Mouse (Mus musculus) embryonic facial prominence, embryonic 11.5 days (tissue): Measurements from ENCODE around the gene Oasl1. TPM values are rescaled to one million over a fixed set of nuclear protein-coding genes. Genes with fewer than 3 reads are reported as not detected.

ENCODE experiments used
- ATAC-seq: fragments of 200-750 bp; cut with Nextera tagmentation; replicated peaks from 2 replicates; pipeline ENCODE4 v1.8.0; 2017; ENCODE audit warnings: low read depth; ENCODE audit not compliant: insufficient number of reproducible peaks, low FRiP score, low TSS enrichment
- DNase-seq: peaks from one replicate; pipeline ENCODE4 v3.0.0-alpha.2; 2015; ENCODE audit warnings: low spot score
- H3K27ac ChIP-seq: fragments of 300-500 bp; sonication (generic); replicated peaks from 2 replicates; pipeline ENCODE4 v1.5.1; 2014; ENCODE audit warnings: mild to moderate bottlenecking, low read depth, low read length, control low read depth
- H3K27me3 ChIP-seq: fragments of 300-500 bp; sonication (generic); 2 replicates; pipeline ENCODE4 v1.6.1; 2014; ENCODE audit warnings: mild to moderate bottlenecking, low read length, moderate library complexity, mixed read lengths; ENCODE audit not compliant: control insufficient read depth, insufficient read depth
- H3K36me3 ChIP-seq: fragments of 300-500 bp; sonication (generic); replicated peaks from 2 replicates; pipeline ENCODE4 v1.6.1; 2014; ENCODE audit warnings: low read depth, mild to moderate bottlenecking, low read length, moderate library complexity, mixed read lengths; ENCODE audit not compliant: control insufficient read depth, insufficient read depth
- H3K4me1 ChIP-seq: fragments of 300-500 bp; sonication (generic); 2 replicates; pipeline ENCODE4 v1.6.1; 2014; ENCODE audit warnings: low read length, mixed read lengths; ENCODE audit not compliant: control insufficient read depth, insufficient read depth
- H3K4me2 ChIP-seq: fragments of 300-500 bp; sonication (generic); 2 replicates; pipeline ENCODE4 v1.6.1; 2014; ENCODE audit warnings: low read depth, mild to moderate bottlenecking, control low read depth, low read length, moderate library complexity
- H3K4me3 ChIP-seq: fragments of 300-500 bp; sonication (generic); 2 replicates; pipeline ENCODE4 v1.5.1; 2014; ENCODE audit warnings: low read depth, low read length, control low read depth
- H3K9ac ChIP-seq: fragments of 300-500 bp; sonication (generic); replicated peaks from 2 replicates; pipeline ENCODE4 v1.6.1; 2014; ENCODE audit warnings: mild to moderate bottlenecking, control low read depth, low read length
- H3K9me3 ChIP-seq: fragments of 300-500 bp; sonication (generic); replicated peaks from 2 replicates; pipeline ENCODE4 v1.6.1; 2016; ENCODE audit warnings: mild to moderate bottlenecking, low read length, inconsistent platforms, mixed read lengths; ENCODE audit not compliant: control insufficient read depth
- WGBS: fragments of 180-500 bp; shearing (Covaris S2); extraction: QIAGEN DNeasy Blood & Tissue Kit; methylation state at CpG from one replicate; pipeline ENCODE4 v1.1.7; 2014; 5-methylcytosine and 5-hydroxymethylcytosine counted together
- polyA plus RNA-seq: library from polyadenylated mRNA; unstranded; fragments of >200 nt; fragmentation: Nextera tagmentation; extraction: Ambion mirVana; gene quantifications from 2 replicates; pipeline ENCODE4 v1.2.1, GENCODE M21; 2014

Gene Oasl1
- polyA plus RNA-seq, 1 experiment from 2014 or later, result 0.24 TPM

DNA sequence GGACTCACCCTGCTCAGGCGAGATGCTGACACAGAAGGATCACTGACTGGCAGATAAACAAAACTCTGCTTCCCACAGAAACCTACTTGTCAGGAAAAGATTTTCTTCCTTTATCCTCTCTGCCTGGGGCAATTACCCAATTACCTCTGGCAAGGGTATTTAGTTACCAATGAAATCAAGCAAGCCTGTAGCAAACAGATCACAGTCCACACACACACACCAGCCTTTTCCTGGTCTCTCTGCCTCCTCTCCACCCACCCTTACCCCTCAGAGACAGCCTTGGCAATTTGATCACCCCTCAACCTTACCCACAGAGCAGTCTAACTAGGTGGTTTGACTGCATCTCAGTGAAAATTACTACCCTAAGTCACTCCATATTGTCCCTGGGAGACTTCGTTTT lies 34.0 kb upstream of the Oasl1 start:
- Histone ChIP-seq H3K9ac (no peak overlapping the region), H3K27ac (no peak overlapping the region), H3K27me3 (no peaks in the 10 kb centered on the region), H3K36me3 (no peaks in the 10 kb centered on the region), H3K4me3 (no peak overlapping the region), H3K9me3 (no peaks in the 10 kb centered on the region), H3K4me1 (no peaks in the 10 kb centered on the region), H3K4me2 (no peak overlapping the region)
- no peak for ATAC-seq
- peak; percentile 20 for DNase-seq
- 46% methylated on average over 2 of the region's 2 CpGs for WGBS

DNA sequence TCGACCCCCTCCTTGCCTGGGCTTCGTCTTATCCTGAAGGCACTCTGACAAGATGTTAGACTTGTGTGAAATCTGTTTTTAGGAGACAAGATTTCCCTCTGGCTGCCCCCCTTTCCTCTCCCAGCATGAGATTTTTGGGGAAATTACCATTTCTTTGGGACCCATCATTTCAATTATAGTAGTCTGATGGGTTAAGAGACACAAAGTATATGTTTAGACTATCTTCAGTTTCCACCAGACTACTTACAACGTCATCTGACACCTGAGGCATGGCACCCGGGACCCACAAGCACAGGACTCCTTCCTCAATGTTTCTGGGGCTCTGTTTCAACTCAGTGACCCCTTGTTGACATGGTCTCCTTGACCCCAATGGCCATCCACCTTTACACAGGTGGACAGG lies 27.5 kb upstream of the Oasl1 start:
- Histone ChIP-seq H3K27ac (no peak overlapping the region), H3K4me1 (0 out of 2 replicates have a peak, but pooled peaks cover 2% of the 10 kb centered on the region), H3K27me3 (no peaks in the 10 kb centered on the region), H3K9ac (no peak overlapping the region), H3K9me3 (no peaks in the 10 kb centered on the region), H3K36me3 (no peaks in the 10 kb centered on the region), H3K4me2 (no peak overlapping the region), H3K4me3 (no peak overlapping the region)
- 81% methylated on average over 4 of the region's 4 CpGs for WGBS
- DNase-seq (no peak), ATAC-seq (no peak)

DNA sequence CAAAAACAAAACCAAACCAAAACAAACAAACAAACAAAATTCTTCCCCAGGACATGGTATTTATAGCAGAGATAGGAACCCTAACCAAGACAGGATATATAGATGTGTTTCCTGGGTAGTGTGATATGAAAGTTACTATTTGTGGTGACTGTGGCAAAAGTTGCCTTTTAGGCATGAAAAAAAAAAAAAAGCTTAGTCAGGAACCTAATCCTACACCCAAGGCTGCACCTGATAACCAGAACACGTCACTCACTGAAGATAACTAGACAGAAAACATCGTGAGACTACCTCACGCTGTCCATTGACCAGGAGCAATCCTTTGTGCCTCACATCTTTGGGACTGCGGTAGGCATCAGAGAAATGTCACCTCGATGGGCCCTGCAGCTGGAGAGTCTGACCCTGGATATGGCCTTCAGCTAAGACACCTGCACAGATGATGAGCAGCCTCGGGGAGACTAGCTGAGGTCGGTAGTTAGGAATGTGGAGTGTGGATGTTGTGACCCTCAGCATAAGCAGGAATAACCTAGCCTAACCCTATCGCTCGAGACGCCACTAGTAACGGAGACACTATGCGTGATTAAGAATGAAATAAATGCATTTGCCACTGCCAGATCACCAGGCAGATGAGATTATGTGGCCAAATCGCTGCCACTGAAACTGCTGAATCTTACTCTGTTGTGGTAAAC lies 26.2 kb upstream of the Oasl1 start, which contains the start of gene Oasl2:
TSS of gene Oasl2 (plus strand) at position 249 of the 686 bp plus-strand sequence.
- H3K36me3 ChIP-seq, result no peaks in the 10 kb centered on the region
- 0 out of 2 replicates have a peak, but pooled peaks cover 2% of the 10 kb centered on the region for H3K4me1 ChIP-seq
- no peak within 1 kb of the TSS; the same call in 1 of the 2 replicates for H3K4me2 ChIP-seq
- WGBS, result 58% methylated on average over 13 of the region's 13 CpGs
- H3K27ac ChIP-seq, result no peak within 1 kb of the TSS
- H3K9me3 ChIP-seq, result no peaks in the 10 kb centered on the region
- no peak within 1 kb of the TSS for H3K4me3 ChIP-seq
- ATAC-seq (no peak), DNase-seq (no peak)
- no peaks in the 10 kb centered on the region for H3K27me3 ChIP-seq
- H3K9ac ChIP-seq, result 0 out of 2 replicates have a peak within 1 kb of the TSS, but pooled peaks have one; percentile 18

DNA sequence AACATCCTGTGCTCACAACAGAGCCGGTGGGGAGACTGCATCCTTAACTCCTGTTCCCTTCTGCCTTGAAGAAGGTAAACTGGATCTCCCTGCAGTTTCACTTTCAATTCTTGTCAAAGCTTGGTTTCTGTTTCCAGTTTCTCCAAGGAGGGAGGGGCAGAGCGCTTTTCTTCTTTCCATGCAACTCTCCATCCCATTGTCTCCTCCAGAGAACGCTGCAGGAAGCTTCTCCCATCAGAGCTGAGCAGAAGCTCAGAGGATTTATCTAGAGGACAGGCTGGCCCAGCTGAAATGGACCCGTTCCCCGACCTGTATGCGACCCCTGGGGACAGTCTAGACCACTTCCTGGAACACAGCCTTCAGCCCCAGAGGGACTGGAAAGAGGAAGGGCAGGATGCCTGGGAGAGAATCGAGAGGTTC lies 25.7 kb upstream of the Oasl1 start:
- peak; percentile 12 for DNase-seq
- WGBS, result 12% methylated on average over 7 of the region's 7 CpGs
- no peak for ATAC-seq
- no peak overlapping the region for H3K27ac ChIP-seq
- no peaks in the 10 kb centered on the region for H3K36me3 ChIP-seq
- H3K4me3 ChIP-seq, result no peak overlapping the region
- no peaks in the 10 kb centered on the region for H3K9me3 ChIP-seq
- 0 out of 2 replicates have a peak overlapping the region, but pooled peaks have one; percentile 18 for H3K9ac ChIP-seq
- no peak overlapping the region; the same call in 1 of the 2 replicates for H3K4me2 ChIP-seq
- 0 out of 2 replicates have a peak, but pooled peaks cover 2% of the 10 kb centered on the region for H3K4me1 ChIP-seq
- no peaks in the 10 kb centered on the region for H3K27me3 ChIP-seq

DNA sequence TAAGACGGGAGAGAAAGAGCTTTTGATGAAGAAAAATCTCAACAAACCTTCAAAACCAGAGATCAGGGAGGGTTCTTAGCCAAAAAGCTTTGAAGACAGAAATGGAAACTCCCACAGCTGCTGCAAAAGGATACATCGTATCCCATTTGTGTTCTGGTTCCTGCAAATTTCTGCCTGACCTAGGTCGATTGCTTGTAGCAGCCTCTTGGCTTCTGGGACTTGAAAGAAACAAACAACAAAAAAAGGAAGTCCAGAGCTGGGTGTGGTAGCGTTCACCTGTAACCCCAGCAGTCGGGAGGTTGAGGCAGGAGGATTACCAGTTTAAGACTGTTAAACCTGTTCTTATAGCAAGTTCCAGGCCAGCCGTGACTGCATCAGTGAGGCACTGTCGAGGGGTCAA lies 24.2 kb upstream of the Oasl1 start:
- WGBS, result 71% methylated on average over 7 of the region's 7 CpGs
- no peak for DNase-seq
- no peak overlapping the region for H3K9ac ChIP-seq

DNA sequence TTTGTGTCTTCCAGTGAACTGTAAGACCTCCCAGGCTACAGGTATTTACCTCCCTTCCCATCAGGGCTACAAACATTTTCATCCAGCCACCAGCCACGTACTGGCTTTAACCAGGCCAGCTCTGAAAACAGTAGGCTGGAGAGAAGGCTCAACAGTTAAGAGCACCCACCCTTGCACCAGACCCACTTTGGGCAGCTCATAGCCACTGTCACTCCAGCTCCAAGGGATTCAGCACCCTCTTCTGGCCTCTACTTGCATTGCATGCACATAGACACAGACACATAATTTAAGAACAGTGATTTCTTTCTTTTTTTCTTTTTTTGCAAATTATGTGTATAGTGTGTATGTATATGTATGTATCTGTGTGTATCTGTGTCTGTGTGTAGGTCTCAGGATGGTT lies 20.6 kb upstream of the Oasl1 start:
- no peak for ATAC-seq
- H3K27ac ChIP-seq, result no peak overlapping the region
- no peak overlapping the region for H3K4me2 ChIP-seq
- no peaks in the 10 kb centered on the region for H3K36me3 ChIP-seq
- H3K27me3 ChIP-seq, result no peaks in the 10 kb centered on the region
- no peak overlapping the region for H3K9ac ChIP-seq
- no peaks in the 10 kb centered on the region for H3K9me3 ChIP-seq
- WGBS, result 25% methylated on average over 1 of the region's 1 CpGs
- no peak overlapping the region for H3K4me3 ChIP-seq
- peak; percentile 69 for DNase-seq
- 0 out of 2 replicates have a peak, but pooled peaks cover 2% of the 10 kb centered on the region for H3K4me1 ChIP-seq

More for the DNA sequence above, 24.2 kb upstream of the Oasl1 start:
- ATAC-seq, result no peak
- Histone ChIP-seq H3K4me2 (no peak overlapping the region), H3K4me3 (no peak overlapping the region), H3K9me3 (no peaks in the 10 kb centered on the region), H3K27me3 (no peaks in the 10 kb centered on the region), H3K36me3 (no peaks in the 10 kb centered on the region), H3K4me1 (0 out of 2 replicates have a peak, but pooled peaks cover 2% of the 10 kb centered on the region), H3K27ac (no peak overlapping the region)

DNA sequence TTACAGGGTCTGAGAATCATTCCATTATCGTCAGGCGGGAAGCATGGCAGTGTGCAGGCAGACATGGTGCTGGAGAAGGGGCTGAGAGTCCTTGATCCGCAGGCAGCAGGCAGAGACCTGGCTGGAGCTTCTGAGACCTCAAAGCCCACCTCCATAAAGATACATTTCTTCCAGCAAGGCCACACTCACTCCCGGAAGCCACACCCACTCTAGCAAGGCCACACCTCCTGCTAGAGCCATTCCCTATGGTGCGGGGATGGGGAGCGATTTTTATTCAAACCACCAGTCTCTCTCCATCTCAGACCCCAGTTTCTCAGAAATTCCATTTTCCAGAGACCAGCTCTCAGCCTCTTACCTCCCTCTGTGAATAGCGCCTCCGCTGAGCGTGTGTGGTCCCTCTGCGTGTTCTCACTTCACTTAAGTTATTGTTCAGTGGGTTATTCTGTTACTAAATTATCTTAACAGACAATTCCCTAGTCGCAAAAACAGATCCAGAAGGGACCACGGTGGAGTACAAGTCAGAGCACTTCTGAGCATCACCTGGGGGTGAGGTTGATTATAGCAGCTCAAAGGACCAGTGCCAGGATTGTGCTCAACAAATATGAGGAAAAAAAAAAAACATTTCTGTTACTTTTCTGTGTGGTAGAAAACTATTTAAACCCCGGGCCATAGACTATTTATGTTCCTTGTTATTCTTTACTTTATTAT lies 14.3 kb upstream of the Oasl1 start:
- H3K9me3 ChIP-seq, result no peaks in the 10 kb centered on the region
- no peak overlapping the region for H3K4me2 ChIP-seq
- 53% methylated on average over 13 of the region's 13 CpGs for WGBS
- H3K36me3 ChIP-seq, result no peaks in the 10 kb centered on the region
- no peaks in the 10 kb centered on the region for H3K27me3 ChIP-seq
- H3K27ac ChIP-seq, result no peak overlapping the region
- H3K9ac ChIP-seq, result no peak overlapping the region
- no peak overlapping the region for H3K4me3 ChIP-seq
- DNase-seq (peak; percentile 14), ATAC-seq (no peak)
- no peaks in the 10 kb centered on the region for H3K4me1 ChIP-seq

DNA sequence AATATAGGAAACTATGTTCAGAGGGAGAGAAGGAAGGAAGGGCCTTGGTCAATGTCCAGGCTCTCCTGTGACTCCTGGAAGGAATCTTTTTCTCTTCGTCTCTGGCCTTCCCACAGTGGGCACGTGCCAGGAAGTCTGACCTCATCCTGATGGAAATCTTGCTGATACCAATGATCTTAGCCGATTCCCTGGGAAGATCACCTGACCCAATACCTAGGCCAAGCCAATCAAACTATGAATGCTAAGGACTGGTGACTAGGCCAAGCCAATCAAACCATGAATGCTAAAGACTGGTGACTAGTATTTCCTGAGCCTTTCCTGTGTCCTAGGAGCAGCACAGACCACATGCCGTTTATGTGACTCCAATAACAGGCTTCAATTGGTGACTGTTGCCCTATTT lies 9.4 kb upstream of the Oasl1 start:
- H3K27ac ChIP-seq, result no peak overlapping the region
- H3K4me3 ChIP-seq, result no peak overlapping the region
- ATAC-seq (no peak), DNase-seq (no peak)
- no peaks in the 10 kb centered on the region for H3K36me3 ChIP-seq
- no peak overlapping the region for H3K4me2 ChIP-seq
- H3K4me1 ChIP-seq, result no peaks in the 10 kb centered on the region
- no peaks in the 10 kb centered on the region for H3K27me3 ChIP-seq
- WGBS, result 70% methylated on average over 4 of the region's 4 CpGs
- no peak overlapping the region for H3K9ac ChIP-seq
- H3K9me3 ChIP-seq, result no peaks in the 10 kb centered on the region
